Mouse (Mus musculus): ENCODE results near the gene Mas1. TPM values are rescaled to one million over a fixed set of nuclear protein-coding genes. Genes with fewer than 3 reads are reported as not detected.

Gene Mas1
- polyA plus RNA-seq (2017; shearing (Covaris generic)) = not detected

DNA sequence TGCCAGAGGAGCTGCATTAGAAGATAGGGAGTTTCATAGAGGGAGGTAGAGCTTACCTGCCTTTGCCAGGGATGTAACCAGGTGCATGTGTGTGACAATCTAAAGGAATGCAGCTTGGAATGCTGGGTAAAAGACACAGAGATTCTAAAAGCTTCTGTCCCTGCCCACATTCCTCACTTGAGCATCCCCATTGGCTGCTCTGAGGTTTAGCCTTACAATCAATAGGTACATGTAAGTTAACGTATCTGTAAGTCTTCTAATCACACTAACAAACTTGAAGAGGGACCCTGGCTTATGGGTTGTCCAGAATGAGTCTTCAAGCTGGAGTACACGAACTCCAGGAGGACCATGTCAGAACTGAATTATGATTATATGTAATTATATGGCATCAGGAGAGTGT is at the start of gene Mas1:
Mas1 (minus strand) TSS at position 101 of the 400 bp plus-strand sequence.

GRCm38 (mm10) chr17:12915881-12916583 is 48.1 kb upstream of the Mas1 start, which contains the start of gene Mrpl18:
Gene Mrpl18, minus strand, starts transcription at chr17:12916345.

GRCm38 (mm10) chr17:12915488-12915880 is 47.5 kb upstream of the Mas1 start, which contains the start of gene Tcp1:
Gene Tcp1, plus strand, starts transcription at chr17:12915701.

GRCm38 (mm10) chr17:12909361-12910280 is 41.7 kb upstream of the Mas1 start, which contains the start of gene Pnldc1:
Gene Pnldc1, minus strand, starts transcription at chr17:12910230.

DNA sequence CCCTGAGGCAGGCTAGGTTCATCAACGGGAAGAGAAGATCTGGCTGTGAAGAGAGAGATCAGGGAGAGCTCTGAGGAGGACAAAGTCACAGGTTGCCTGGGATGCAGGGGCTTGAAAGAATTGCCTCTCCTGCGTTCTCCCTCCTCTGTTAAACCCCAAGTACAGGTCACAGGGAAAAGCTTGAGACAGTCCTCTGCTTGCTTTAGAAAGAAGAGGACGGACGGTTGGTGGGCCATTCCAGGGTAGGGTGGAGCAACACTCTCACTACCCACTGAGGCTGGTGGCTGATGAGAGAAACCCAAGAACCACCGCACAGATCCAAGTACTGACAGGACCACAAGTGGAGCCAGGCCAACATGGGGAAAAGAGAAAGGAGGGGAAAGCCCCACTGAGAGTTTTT is 7.8 kb upstream of the Mas1 start, which contains the start of gene Mrgprh:
Mrgprh (plus strand) TSS at position 301 of the 400 bp plus-strand sequence.

Other genes with a start within 250 kb of the Mas1 start
- not detected for gene Slc22a1, start 192.3 kb downstream of the Mas1 start, polyA plus RNA-seq (2017; shearing (Covaris generic))
- 26.0 TPM for gene Igf2r, start 98.5 kb downstream of the Mas1 start, polyA plus RNA-seq (2017; shearing (Covaris generic))
- not detected for gene Mrgprh, start 7.9 kb upstream of the Mas1 start, polyA plus RNA-seq (2017; shearing (Covaris generic))
- 0.86 TPM for gene Pnldc1, start 42.1 kb upstream of the Mas1 start, polyA plus RNA-seq (2017; shearing (Covaris generic))
- gene Tcp1, start 47.6 kb upstream of the Mas1 start, polyA plus RNA-seq (2017; shearing (Covaris generic)) = 186 TPM
- gene Mrpl18, start 48.2 kb upstream of the Mas1 start, polyA plus RNA-seq (2017; shearing (Covaris generic)) = 71.5 TPM
- gene Acat3, start 72.5 kb upstream of the Mas1 start, polyA plus RNA-seq (2017; shearing (Covaris generic)) = 2.4 TPM
- 45.3 TPM for gene Acat2, start 92.6 kb upstream of the Mas1 start, polyA plus RNA-seq (2017; shearing (Covaris generic))
- 87.3 TPM for gene Wtap, start 126.0 kb upstream of the Mas1 start, polyA plus RNA-seq (2017; shearing (Covaris generic))
- 87.7 TPM for gene Sod2, start 138.7 kb upstream of the Mas1 start, polyA plus RNA-seq (2017; shearing (Covaris generic))
- gene Gpr31b, start 184.2 kb upstream of the Mas1 start, polyA plus RNA-seq (2017; shearing (Covaris generic)) = not detected
- gene Tcp10b, start 193.0 kb upstream of the Mas1 start, polyA plus RNA-seq (2017; shearing (Covaris generic)) = not detected